Mouse (Mus musculus) stomach, postnatal 0 days (tissue): Measurements from ENCODE around the gene Slf1. TPM values are rescaled to one million over a fixed set of nuclear protein-coding genes. Genes with fewer than 3 reads are reported as not detected.

Experiments used
- ATAC-seq: fragments of 200-750 bp; cut with Nextera tagmentation; 2 replicates; pipeline ENCODE4 v1.8.0; 2017; ENCODE audit not compliant: low FRiP score, low TSS enrichment
- DNase-seq: peaks from one replicate; pipeline ENCODE4 v3.0.0-alpha.2; 2016; ENCODE audit warnings: low spot score
- H3K27ac ChIP-seq: fragments of 300-500 bp; sonication (generic); replicated peaks from 2 replicates; pipeline ENCODE4 v1.5.1; 2014; ENCODE audit warnings: mild to moderate bottlenecking, control low read depth
- H3K27me3 ChIP-seq: fragments of 300-500 bp; sonication (generic); 2 replicates; pipeline ENCODE4 v1.6.1; 2014; ENCODE audit warnings: low read length; ENCODE audit not compliant: control insufficient read depth, insufficient read depth
- H3K36me3 ChIP-seq: fragments of 300-500 bp; sonication (generic); 2 replicates; pipeline ENCODE4 v1.6.1; 2014; ENCODE audit warnings: low read length, mixed read lengths; ENCODE audit not compliant: control insufficient read depth, insufficient read depth
- H3K4me1 ChIP-seq: fragments of 300-500 bp; sonication (generic); replicated peaks from 2 replicates; pipeline ENCODE4 v1.6.1; 2014; ENCODE audit warnings: antibody characterized with exemption; ENCODE audit not compliant: control insufficient read depth, insufficient read depth
- H3K4me2 ChIP-seq: fragments of 300-500 bp; sonication (generic); replicated peaks from 2 replicates; pipeline ENCODE4 v1.6.1; 2014; ENCODE audit warnings: low read depth, mild to moderate bottlenecking, control low read depth, moderate library complexity
- H3K4me3 ChIP-seq: fragments of 300-500 bp; sonication (generic); 2 replicates; pipeline ENCODE4 v1.5.1; 2014; ENCODE audit warnings: low read depth, low read length, control low read depth
- H3K9ac ChIP-seq: fragments of 300-500 bp; sonication (generic); 2 replicates; pipeline ENCODE4 v1.6.1; 2014; ENCODE audit warnings: mild to moderate bottlenecking, low read length, control low read depth, mixed read lengths
- H3K9me3 ChIP-seq: fragments of 300-500 bp; sonication (generic); 2 replicates; pipeline ENCODE4 v1.6.1; 2016; ENCODE audit warnings: low read length; ENCODE audit not compliant: control insufficient read depth
- CTCF ChIP-seq: IDR thresholded peaks from 2 replicates; pipeline ENCODE4 v1.5.1; 2016; ENCODE audit warnings: antibody characterized with exemption, low read depth, mild to moderate bottlenecking, moderate library complexity
- EP300 ChIP-seq: optimal IDR thresholded peaks from 2 replicates; pipeline ENCODE3; 2016; ENCODE audit warnings: antibody characterized with exemption
- WGBS: fragments of 180-500 bp; shearing (Covaris S2); extraction: QIAGEN DNeasy Blood & Tissue Kit; methylation state at CpG from one replicate; pipeline ENCODE4 v1.1.7; 2014; 5-methylcytosine and 5-hydroxymethylcytosine counted together
- polyA plus RNA-seq: library from polyadenylated mRNA; unstranded; fragments of >200 nt; fragmentation: Nextera tagmentation; extraction: Ambion mirVana; gene quantifications from 2 replicates; pipeline ENCODE4 v1.2.1, GENCODE M21; 2015

Slf1 gene
- polyA plus RNA-seq, 1 experiment from 2014 or later: 17.1 TPM

DNA sequence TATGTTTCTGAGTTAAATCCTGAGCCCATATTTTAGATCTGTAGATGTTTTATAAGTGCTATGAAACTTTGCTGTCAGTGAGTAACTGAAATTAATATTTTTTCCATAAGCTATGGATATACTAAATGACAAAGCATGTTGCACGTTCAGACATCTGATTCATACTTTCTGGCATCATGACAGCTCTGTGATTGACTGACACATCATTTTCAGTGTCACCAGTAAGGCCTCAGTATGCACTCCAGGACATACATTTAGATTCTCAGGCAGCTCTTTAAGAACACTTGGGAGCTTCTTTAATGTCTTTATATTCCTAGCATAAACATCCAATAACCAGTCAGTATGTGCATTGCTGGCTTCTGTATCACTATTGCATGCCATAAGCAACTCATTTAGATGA, 91.9 kb downstream of the Slf1 start:
- ATAC-seq: no peak
- no peak overlapping the region for H3K4me3 ChIP-seq

DNA sequence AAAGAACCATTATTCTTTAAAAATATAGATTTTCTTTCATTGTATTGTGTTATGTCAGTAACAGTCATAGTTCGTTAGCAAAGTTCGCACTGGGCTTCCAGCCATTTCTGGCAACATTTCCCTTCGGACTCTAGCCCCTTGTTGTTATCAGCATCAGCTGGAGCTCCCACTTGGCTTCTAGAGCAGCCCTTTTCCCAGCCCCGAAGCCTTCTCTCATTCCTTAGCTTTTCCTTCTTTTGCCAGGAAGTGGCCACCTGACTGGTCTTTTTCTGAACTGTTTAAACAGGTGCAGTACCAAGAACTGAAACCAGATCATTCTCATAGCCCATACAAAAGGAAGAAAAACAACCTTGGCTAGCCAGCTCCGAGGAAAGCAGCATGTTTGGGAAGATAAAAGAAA, 105.7 kb downstream of the Slf1 start:
- H3K27ac ChIP-seq: no peak overlapping the region
- 53% methylated on average over 5 of the region's 5 CpGs for WGBS
- H3K9me3 ChIP-seq: no peaks in the 10 kb centered on the region
- H3K9ac ChIP-seq: no peak overlapping the region
- H3K36me3 ChIP-seq: no peaks in the 10 kb centered on the region
- H3K27me3 ChIP-seq: no peaks in the 10 kb centered on the region
- DNase-seq (peak; percentile 18), ATAC-seq (peak; percentile 38; the same call in 1 of the 2 replicates)
- no peak overlapping the region for H3K4me3 ChIP-seq
- no peak for TF ChIP-seq CTCF
- TF ChIP-seq EP300: no peak
- no peaks in the 10 kb centered on the region for H3K4me1 ChIP-seq
- H3K4me2 ChIP-seq: peak overlapping the region; percentile 4

More for the DNA sequence above, 91.9 kb downstream of the Slf1 start:
- DNase-seq: no peak
- WGBS: 48% methylated on average over 1 of the region's 1 CpGs
- TF ChIP-seq EP300 (no peak), CTCF (no peak)
- no peaks in the 10 kb centered on the region for H3K4me1 ChIP-seq
- H3K36me3 ChIP-seq: no peaks in the 10 kb centered on the region
- H3K27me3 ChIP-seq: no peaks in the 10 kb centered on the region
- H3K9me3 ChIP-seq: no peaks in the 10 kb centered on the region
- H3K27ac ChIP-seq: no peak overlapping the region
- H3K9ac ChIP-seq: no peak overlapping the region
- no peak overlapping the region for H3K4me2 ChIP-seq

- 79% methylated on average over 2 of the region's 2 CpGs for WGBS
- H3K4me1 ChIP-seq: no peaks in the 10 kb centered on the region
- H3K4me3 ChIP-seq: no peak overlapping the region
- H3K4me2 ChIP-seq: no peak overlapping the region
- H3K36me3 ChIP-seq: no peaks in the 10 kb centered on the region
- H3K9me3 ChIP-seq: no peaks in the 10 kb centered on the region
- DNase-seq (no peak), ATAC-seq (no peak)
- no peak for TF ChIP-seq CTCF
- no peak for TF ChIP-seq EP300
- no peak overlapping the region for H3K9ac ChIP-seq
- H3K27me3 ChIP-seq: no peaks in the 10 kb centered on the region
- no peak overlapping the region for H3K27ac ChIP-seq
Measured at GRCm38 (mm10) chr13:77018851-77019250, 116.4 kb downstream of the Slf1 start.

DNA sequence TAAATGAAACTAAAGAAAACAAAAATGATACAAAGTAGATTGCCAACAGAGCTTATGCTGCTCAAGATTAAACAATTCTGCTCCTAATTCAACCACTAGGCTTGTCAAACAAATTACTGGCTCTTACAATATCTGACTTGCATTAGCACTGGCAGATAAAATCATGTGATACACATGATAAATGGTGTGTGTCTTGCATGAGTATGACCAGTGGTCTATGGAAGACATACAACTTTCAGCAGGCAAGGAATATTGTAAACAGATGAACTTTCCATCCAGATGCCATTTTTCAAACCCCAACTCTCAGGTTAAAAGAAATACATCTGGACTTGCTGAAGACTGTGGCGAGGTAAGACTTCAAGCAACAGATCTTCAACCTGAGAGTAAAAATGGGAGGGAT, 131.6 kb downstream of the Slf1 start:
- Histone ChIP-seq H3K4me2 (no peak overlapping the region), H3K9ac (no peak overlapping the region), H3K27ac (no peak overlapping the region), H3K4me3 (no peak overlapping the region), H3K4me1 (no peaks in the 10 kb centered on the region), H3K9me3 (no peaks in the 10 kb centered on the region), H3K36me3 (no peaks in the 10 kb centered on the region), H3K27me3 (no peaks in the 10 kb centered on the region)
- 71% methylated on average over 1 of the region's 1 CpGs for whole genome bisulfite sequencing
- no peak for TF ChIP-seq EP300
- TF ChIP-seq CTCF: no peak
- no peak for ATAC-seq
- DNase-seq: no peak

DNA sequence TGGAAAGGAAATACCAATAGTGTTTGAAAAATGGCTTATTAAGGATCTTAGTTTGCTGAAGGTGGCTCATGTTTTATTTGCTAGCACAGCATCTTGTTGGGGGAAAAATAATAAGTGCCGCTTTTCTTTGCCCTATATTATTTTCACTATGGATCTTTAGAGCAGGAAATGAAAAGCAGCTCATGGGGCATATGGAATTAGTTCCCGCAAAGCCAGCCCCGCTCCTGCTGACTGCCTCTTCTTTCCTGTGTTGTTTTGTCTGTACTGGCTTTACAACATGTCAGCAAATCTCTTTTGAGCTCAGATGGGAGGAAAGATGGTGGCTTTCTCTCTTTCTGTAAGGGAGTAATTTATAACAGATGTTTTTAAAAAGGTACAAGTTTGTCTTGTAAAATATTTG, 132.6 kb downstream of the Slf1 start:
- ATAC-seq (no peak), DNase-seq (no peak)
- H3K9ac ChIP-seq: no peak overlapping the region
- 80% methylated on average over 3 of the region's 3 CpGs for WGBS
- no peaks in the 10 kb centered on the region for H3K27me3 ChIP-seq
- no peak overlapping the region for H3K4me2 ChIP-seq
- TF ChIP-seq CTCF (no peak), EP300 (no peak)
- H3K4me3 ChIP-seq: no peak overlapping the region
- H3K4me1 ChIP-seq: no peaks in the 10 kb centered on the region
- no peaks in the 10 kb centered on the region for H3K9me3 ChIP-seq
- H3K27ac ChIP-seq: no peak overlapping the region
- H3K36me3 ChIP-seq: no peaks in the 10 kb centered on the region

Other genes with a start within 250 kb of the Slf1 start
- gene 2210408I21Rik, start 67 bp upstream of the Slf1 start, polyA plus RNA-seq: 4.1 and 4.7 TPM in 2 replicates